Mouse (Mus musculus) mouse trophoblast stem cell (cell line): Measurements from ENCODE around the gene Degs1.

Experiments
- in situ Hi-C, 2 experiments: fragments of 300-500 bp; cut with MseI, MboI; formaldehyde crosslinking; loops; 2 replicates in 1 of 2; 3 replicates in 1 of 2; pipeline ENCODE4 v1.15.1; 2025

The Degs1 gene

DNA sequence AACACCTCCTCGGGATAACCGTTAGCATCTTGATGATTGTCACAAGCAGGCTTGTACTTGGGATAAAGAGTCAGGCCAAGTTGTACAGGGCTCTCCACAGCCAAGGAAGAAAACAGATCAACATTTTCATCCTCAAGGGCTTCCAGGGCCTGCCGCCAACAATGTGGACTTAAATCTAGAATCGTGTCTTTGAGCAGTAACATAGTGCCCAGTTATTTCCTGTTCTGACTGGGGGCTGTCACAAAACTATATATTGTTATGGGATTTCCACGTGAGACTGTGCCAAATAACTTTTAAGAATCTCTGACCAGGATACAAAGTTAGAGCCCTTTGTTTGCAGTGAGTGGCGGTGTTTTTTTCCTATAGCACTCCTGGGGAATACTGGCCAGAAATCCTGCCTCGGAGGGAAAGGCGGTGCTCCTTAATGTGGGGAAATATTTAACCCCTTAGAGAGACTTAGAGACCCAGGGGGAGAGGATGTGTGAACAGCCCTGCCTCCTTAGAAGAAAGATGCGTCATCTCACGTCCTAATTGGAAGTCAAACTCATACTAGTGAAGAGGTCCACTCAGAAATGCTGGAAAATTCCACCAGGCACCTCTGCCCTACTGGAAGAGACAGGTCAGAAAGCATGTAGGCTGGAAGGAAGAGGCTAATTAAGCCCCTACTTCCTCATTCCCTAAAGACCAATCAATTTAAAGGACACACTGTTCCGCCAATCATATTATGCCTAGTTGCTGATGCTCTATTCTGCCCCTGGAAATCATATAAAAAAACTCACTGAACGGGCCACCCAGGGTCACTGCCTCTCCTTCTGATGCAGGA lies 55.3 kb downstream of the Degs1 start:
- in situ Hi-C loops = no loop called here

DNA sequence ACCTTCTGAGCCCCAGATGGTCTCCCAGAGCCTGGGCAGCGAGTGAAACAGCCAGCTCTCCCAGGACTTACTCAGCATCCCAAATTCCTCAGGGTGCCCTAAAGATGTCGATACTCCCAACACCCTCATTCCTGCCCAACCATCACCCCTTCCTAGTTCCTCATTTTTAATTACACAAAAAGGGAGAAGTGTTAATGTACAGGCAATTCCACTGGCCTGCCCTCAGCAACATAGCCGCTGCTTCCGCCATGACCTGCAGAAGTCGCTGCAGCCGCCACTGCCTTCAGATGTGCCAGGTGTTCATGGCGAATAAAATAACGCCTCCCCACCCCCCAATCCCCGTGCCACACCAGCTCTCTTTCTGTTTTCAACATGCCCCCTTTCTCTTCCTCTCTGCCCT lies 56.3 kb downstream of the Degs1 start:
- in situ Hi-C loops = no loop called here
